Mouse (Mus musculus) liver, embryonic 13.5 days (tissue): ENCODE data around the gene Btbd16. TPM values are rescaled to one million over a fixed set of nuclear protein-coding genes. Genes with fewer than 3 reads are reported as not detected.

Source experiments
- ATAC-seq: fragments of 200-750 bp; cut with Nextera tagmentation; 2 replicates; pipeline ENCODE4 v1.8.0; 2017; ENCODE audit warnings: low read depth, mild to moderate bottlenecking, moderate number of reproducible peaks, moderate library complexity
- DNase-seq: peaks from one replicate; pipeline ENCODE4 v3.0.0; 2022
- H3K27ac ChIP-seq: fragments of 300-500 bp; sonication (generic); 2 replicates; pipeline ENCODE4 v1.5.1; 2015; ENCODE audit warnings: moderate library complexity, mild to moderate bottlenecking, inconsistent platforms
- H3K27me3 ChIP-seq: fragments of 300-500 bp; sonication (generic); 2 replicates; pipeline ENCODE4 v1.6.1; 2015; ENCODE audit warnings: mild to moderate bottlenecking, inconsistent platforms
- H3K36me3 ChIP-seq: fragments of 300-500 bp; sonication (generic); 2 replicates; pipeline ENCODE4 v1.6.1; 2015; ENCODE audit warnings: mild to moderate bottlenecking, inconsistent platforms
- H3K4me1 ChIP-seq: fragments of 300-500 bp; sonication (generic); replicated peaks from 2 replicates; pipeline ENCODE4 v1.6.1; 2015; ENCODE audit warnings: inconsistent platforms
- H3K4me2 ChIP-seq: fragments of 300-500 bp; sonication (generic); 2 replicates; pipeline ENCODE4 v1.6.1; 2015; ENCODE audit warnings: inconsistent platforms, mild to moderate bottlenecking, moderate library complexity
- H3K4me3 ChIP-seq: fragments of 300-500 bp; sonication (generic); replicated peaks from 2 replicates; pipeline ENCODE4 v1.5.1; 2015; ENCODE audit warnings: mild to moderate bottlenecking, inconsistent platforms
- H3K9ac ChIP-seq: fragments of 300-500 bp; sonication (generic); 2 replicates; pipeline ENCODE4 v1.6.1; 2015; ENCODE audit warnings: mild to moderate bottlenecking, inconsistent platforms
- H3K9me3 ChIP-seq: fragments of 300-500 bp; sonication (generic); replicated peaks from 2 replicates; pipeline ENCODE4 v1.6.1; 2016; ENCODE audit warnings: inconsistent platforms
- WGBS: fragments of 180-500 bp; shearing (Covaris S2); methylation state at CpG from one replicate; pipeline ENCODE4 v1.1.7; 2015; ENCODE audit not compliant: insufficient replicate concordance; 5-methylcytosine and 5-hydroxymethylcytosine counted together
- polyA plus RNA-seq: library from polyadenylated mRNA; unstranded; fragments of >200 nt; fragmentation: Nextera tagmentation; extraction: Ambion mirVana; gene quantifications from 2 replicates; pipeline ENCODE4 v1.2.1, GENCODE M21; 2015

The Btbd16 gene
- polyA plus RNA-seq, result 0.03 TPM in 1 of 2 replicates, not detected in the other

- Histone ChIP-seq H3K4me1 (peaks cover 15% of the 10 kb centered on the region), H3K4me2 (no peak within 1 kb of the TSS), H3K27me3 (no peaks in the 10 kb centered on the region), H3K9ac (no peak within 1 kb of the TSS), H3K4me3 (no peak within 1 kb of the TSS), H3K9me3 (no peaks in the 10 kb centered on the region), H3K36me3 (no peaks in the 10 kb centered on the region), H3K27ac (no peak within 1 kb of the TSS)
- 31% methylated on average over 9 of the region's 9 CpGs for WGBS
- ATAC-seq (no peak), DNase-seq (no peak)
These were observed at the start of gene Btbd16 for GRCm38 (mm10) chr7:130773914-130774630. TSS of gene Btbd16 (plus strand) at chr7:130774069.

GRCm38 (mm10) chr7:130726185-130726584, 47.7 kb upstream of the Btbd16 start:
- no peak overlapping the region for H3K27ac ChIP-seq
- H3K4me3 ChIP-seq, result no peak overlapping the region
- no peaks in the 10 kb centered on the region for H3K27me3 ChIP-seq
- 0 out of 2 replicates have a peak, but pooled peaks cover 4% of the 10 kb centered on the region for H3K36me3 ChIP-seq
- H3K4me1 ChIP-seq, result peaks cover 13% of the 10 kb centered on the region
- H3K9ac ChIP-seq, result no peak overlapping the region
- DNase-seq, result no peak
- ATAC-seq, result no peak
- H3K4me2 ChIP-seq, result no peak overlapping the region
- H3K9me3 ChIP-seq, result no peaks in the 10 kb centered on the region
- WGBS, result 40% methylated on average over 3 of the region's 3 CpGs

GRCm38 (mm10) chr7:130726724-130727422, 47.0 kb upstream of the Btbd16 start:
- ATAC-seq, result no peak
- DNase-seq, result no peak
- Histone ChIP-seq H3K9ac (no peak overlapping the region), H3K27me3 (no peaks in the 10 kb centered on the region), H3K9me3 (no peaks in the 10 kb centered on the region), H3K36me3 (0 out of 2 replicates have a peak, but pooled peaks cover 5% of the 10 kb centered on the region), H3K4me1 (peaks cover 13% of the 10 kb centered on the region), H3K4me2 (no peak overlapping the region), H3K27ac (no peak overlapping the region), H3K4me3 (no peak overlapping the region)
- WGBS, result 42% methylated on average over 8 of the region's 8 CpGs

- Histone ChIP-seq H3K4me3 (no peak overlapping the region), H3K9me3 (no peaks in the 10 kb centered on the region), H3K27ac (no peak overlapping the region), H3K27me3 (no peaks in the 10 kb centered on the region), H3K9ac (no peak overlapping the region), H3K36me3 (0 out of 2 replicates have a peak, but pooled peaks cover 7% of the 10 kb centered on the region), H3K4me2 (no peak overlapping the region), H3K4me1 (peaks cover 13% of the 10 kb centered on the region)
- ATAC-seq (no peak), DNase-seq (no peak)
- WGBS, result 64% methylated on average over 4 of the region's 4 CpGs
These were observed 46.3 kb upstream of the Btbd16 start for GRCm38 (mm10) chr7:130727560-130727959.

- peaks cover 7% of the 10 kb centered on the region for H3K4me1 ChIP-seq
- no peak overlapping the region for H3K4me3 ChIP-seq
- no peaks in the 10 kb centered on the region for H3K9me3 ChIP-seq
- ATAC-seq (no peak), DNase-seq (no peak)
- WGBS, result 69% methylated on average over 7 of the region's 7 CpGs
- H3K27me3 ChIP-seq, result no peaks in the 10 kb centered on the region
- H3K9ac ChIP-seq, result no peak overlapping the region
- peaks cover 14% of the 10 kb centered on the region for H3K36me3 ChIP-seq
- no peak overlapping the region for H3K4me2 ChIP-seq
- no peak overlapping the region for H3K27ac ChIP-seq
These were observed 42.1 kb upstream of the Btbd16 start for GRCm38 (mm10) chr7:130731792-130732191.

- WGBS, result 65% methylated on average over 6 of the region's 6 CpGs
- DNase-seq, result no peak
- Histone ChIP-seq H3K9ac (no peak overlapping the region), H3K4me1 (no peaks in the 10 kb centered on the region), H3K9me3 (no peaks in the 10 kb centered on the region), H3K27me3 (no peaks in the 10 kb centered on the region), H3K4me2 (no peak overlapping the region), H3K4me3 (no peak overlapping the region), H3K27ac (no peak overlapping the region), H3K36me3 (peaks cover 14% of the 10 kb centered on the region)
- ATAC-seq, result no peak
These were observed 41.0 kb upstream of the Btbd16 start for GRCm38 (mm10) chr7:130732908-130733307.

- WGBS, result 76% methylated on average over 8 of the region's 8 CpGs
- DNase-seq (no peak), ATAC-seq (no peak)
- Histone ChIP-seq H3K9me3 (no peaks in the 10 kb centered on the region), H3K27me3 (no peaks in the 10 kb centered on the region), H3K4me2 (no peak overlapping the region), H3K36me3 (peaks cover 14% of the 10 kb centered on the region), H3K9ac (no peak overlapping the region), H3K27ac (no peak overlapping the region), H3K4me1 (no peaks in the 10 kb centered on the region), H3K4me3 (no peak overlapping the region)
These were observed 40.4 kb upstream of the Btbd16 start for GRCm38 (mm10) chr7:130733423-130733822.

- Histone ChIP-seq H3K9ac (no peak overlapping the region), H3K36me3 (peaks cover 10% of the 10 kb centered on the region), H3K4me1 (no peaks in the 10 kb centered on the region), H3K4me2 (no peak overlapping the region), H3K4me3 (no peak overlapping the region), H3K27ac (no peak overlapping the region), H3K27me3 (no peaks in the 10 kb centered on the region), H3K9me3 (no peaks in the 10 kb centered on the region)
- WGBS, result 72% methylated on average over 2 of the region's 2 CpGs
- ATAC-seq (no peak), DNase-seq (no peak)
These were observed 39.6 kb upstream of the Btbd16 start for GRCm38 (mm10) chr7:130734195-130734787.

- no peak overlapping the region for H3K27ac ChIP-seq
- WGBS, result 61% methylated on average over 4 of the region's 4 CpGs
- no peaks in the 10 kb centered on the region for H3K27me3 ChIP-seq
- ATAC-seq (no peak), DNase-seq (no peak)
- H3K36me3 ChIP-seq, result peaks cover 6% of the 10 kb centered on the region; the same call in 1 of the 2 replicates
- no peaks in the 10 kb centered on the region for H3K4me1 ChIP-seq
- H3K9ac ChIP-seq, result no peak overlapping the region
- H3K4me2 ChIP-seq, result no peak overlapping the region
- H3K9me3 ChIP-seq, result no peaks in the 10 kb centered on the region
- no peak overlapping the region for H3K4me3 ChIP-seq
These were observed 32.8 kb upstream of the Btbd16 start for GRCm38 (mm10) chr7:130741099-130741498.

GRCm38 (mm10) chr7:130743239-130744025, 30.4 kb upstream of the Btbd16 start:
- Histone ChIP-seq H3K9ac (no peak overlapping the region), H3K9me3 (no peaks in the 10 kb centered on the region), H3K4me3 (no peak overlapping the region), H3K4me1 (no peaks in the 10 kb centered on the region), H3K27me3 (no peaks in the 10 kb centered on the region), H3K27ac (no peak overlapping the region), H3K4me2 (no peak overlapping the region), H3K36me3 (0 out of 2 replicates have a peak, but pooled peaks cover 6% of the 10 kb centered on the region)
- 71% methylated on average over 9 of the region's 9 CpGs for WGBS
- DNase-seq, result no peak
- no peak for ATAC-seq

GRCm38 (mm10) chr7:130749165-130749564, 24.7 kb upstream of the Btbd16 start:
- H3K4me3 ChIP-seq, result no peak overlapping the region
- no peaks in the 10 kb centered on the region for H3K4me1 ChIP-seq
- DNase-seq, result no peak
- H3K9me3 ChIP-seq, result no peaks in the 10 kb centered on the region
- H3K36me3 ChIP-seq, result no peaks in the 10 kb centered on the region; the same call in 1 of the 2 replicates
- 76% methylated on average over 4 of the region's 4 CpGs for WGBS
- no peak overlapping the region for H3K27ac ChIP-seq
- H3K4me2 ChIP-seq, result no peak overlapping the region
- no peak overlapping the region for H3K9ac ChIP-seq
- ATAC-seq, result no peak
- no peaks in the 10 kb centered on the region for H3K27me3 ChIP-seq
